Mouse (Mus musculus): ENCODE measurements around the gene Gabrq.

The Gabrq gene

DNA sequence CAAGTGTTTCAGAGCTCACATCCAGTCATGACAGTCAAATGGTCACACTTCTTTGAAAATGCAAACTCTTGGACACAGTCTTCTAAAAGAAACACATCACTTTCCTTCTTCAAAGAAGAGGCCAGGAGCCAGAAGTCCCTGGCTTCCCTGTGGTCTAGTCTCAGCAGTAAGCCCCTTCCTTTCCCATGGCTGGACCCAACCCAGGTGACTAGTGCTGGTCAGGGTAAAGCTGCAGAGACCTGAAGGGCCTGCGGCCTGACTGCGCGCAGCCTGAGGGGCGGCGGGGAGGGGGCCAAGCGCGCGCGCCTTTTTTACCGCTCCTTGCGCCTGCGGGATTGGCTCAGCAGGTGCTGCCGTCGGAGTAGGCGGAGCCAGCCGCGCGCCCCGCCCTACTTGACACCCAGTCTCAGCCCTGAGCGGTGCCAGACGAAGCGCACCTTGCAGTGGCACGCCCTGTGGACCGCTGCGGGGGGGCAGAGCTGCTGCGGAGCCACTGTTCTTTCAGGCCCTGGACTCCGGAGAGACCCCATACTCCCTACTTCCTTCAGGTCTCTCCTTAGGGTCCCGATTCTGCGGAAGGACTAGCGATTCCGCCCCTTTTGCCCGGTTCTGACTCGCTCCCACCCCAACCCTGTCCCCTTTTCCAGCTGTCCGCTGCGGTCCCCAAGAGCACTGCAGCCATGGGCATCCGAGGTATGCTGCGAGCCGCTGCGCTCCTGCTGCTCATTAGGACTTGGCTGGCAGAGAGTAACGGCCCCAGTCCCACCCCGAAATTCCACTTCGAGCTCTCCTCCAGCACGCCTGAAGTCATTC is at the start of gene Gabrq:
Gene Gabrq, plus strand, starts transcription at position 403 of the 813 bp plus-strand sequence.
- DNase-seq (ENCODE audit: low spot score): peak; percentile 7

- DNase-seq (ENCODE audit: low spot score): no peak
Observed at GRCm38 (mm10) chrX:72788773-72789557, 36.0 kb upstream of the Gabrq start.

- DNase-seq (ENCODE audit: low spot score): no peak
Observed at GRCm38 (mm10) chrX:72789558-72789871, 35.5 kb upstream of the Gabrq start.

- peak; percentile 70 for DNase-seq (ENCODE audit: low spot score)
Observed at GRCm38 (mm10) chrX:72819594-72819993, 5.4 kb upstream of the Gabrq start.

DNA sequence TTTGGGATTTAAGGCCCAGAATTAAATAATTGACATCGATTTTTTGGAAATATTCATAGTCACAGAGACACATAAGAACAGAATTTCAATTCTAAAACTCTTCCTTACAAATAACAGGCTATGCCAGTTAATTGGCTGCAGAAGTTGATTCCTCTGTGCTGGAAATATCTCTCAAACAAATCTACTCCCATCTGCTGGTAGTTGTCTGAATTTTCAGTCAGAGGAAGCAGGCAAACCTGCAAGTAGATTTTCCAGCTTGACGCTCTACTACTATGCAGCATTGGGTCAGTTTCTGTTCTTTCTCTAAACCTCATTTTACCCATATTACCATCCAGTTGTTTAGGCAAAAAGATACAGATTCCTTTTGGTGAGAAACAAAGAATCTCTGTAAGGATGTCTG is 1.7 kb upstream of the Gabrq start:
- no peak for DNase-seq (ENCODE audit: low spot score)

- no peak for DNase-seq (ENCODE audit: low spot score)
Observed at GRCm38 (mm10) chrX:72825589-72825905, 569 bp downstream of the Gabrq start.
